Mouse (Mus musculus) liver, adult (tissue): Measurements from ENCODE around the gene Ap4b1.

ENCODE experiments used
- GATA4 ChIP-seq: IDR thresholded peaks from 2 replicates; pipeline ENCODE4 v1.6.1; 2014; ENCODE audit warnings: mild to moderate bottlenecking, low read length; ENCODE audit not compliant: insufficient replicate concordance

The Ap4b1 gene

DNA sequence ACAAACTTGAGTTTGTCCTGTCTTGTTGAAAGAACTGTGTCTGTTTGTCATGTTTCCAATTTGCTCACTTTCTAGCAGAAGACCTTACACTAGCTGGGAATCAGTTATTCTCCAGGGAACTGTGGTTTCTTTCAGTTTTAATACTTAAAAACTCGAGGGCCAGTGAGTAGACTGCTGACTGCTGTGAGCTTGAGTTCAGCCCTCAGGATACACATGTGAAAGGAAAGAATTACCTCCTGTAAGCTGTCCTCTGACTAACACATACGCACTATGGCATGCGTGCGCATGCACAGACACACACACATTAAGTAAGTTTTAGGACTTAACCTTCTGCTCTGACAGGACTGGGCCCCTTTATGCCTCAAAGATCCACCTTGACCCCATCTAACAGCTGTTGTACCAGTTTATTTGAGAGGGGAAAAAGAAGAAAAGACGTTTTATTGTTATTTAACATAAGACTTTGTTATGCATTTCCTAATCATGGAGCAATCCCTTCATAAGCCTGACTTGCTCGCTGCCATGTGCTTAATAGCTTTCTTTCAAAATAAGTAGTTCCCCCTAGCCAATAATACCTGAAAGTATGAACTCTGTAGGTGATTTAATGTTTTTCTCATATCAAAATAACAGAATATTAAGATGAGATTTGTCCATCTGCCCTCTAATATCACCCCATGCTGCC is 26.1 kb downstream of the Ap4b1 start:
- no peak for TF ChIP-seq GATA4

DNA sequence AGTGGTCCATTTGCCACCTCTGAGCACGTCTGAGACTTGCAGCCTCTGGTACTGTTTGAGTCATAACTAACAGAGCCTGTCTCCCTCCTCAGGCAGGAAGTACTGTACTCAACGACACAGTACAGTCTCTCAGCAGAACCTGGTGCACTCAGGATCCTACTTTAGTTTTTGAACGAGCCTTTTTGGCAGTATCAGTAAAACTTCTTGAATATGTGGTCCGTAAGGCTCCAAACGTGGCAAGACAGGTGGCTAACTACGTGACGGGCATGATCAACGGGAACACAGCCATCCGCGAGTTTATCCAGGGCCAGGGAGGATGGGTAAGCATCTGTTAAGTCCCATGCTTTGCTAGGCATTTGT is 26.6 kb downstream of the Ap4b1 start:
- no peak for TF ChIP-seq GATA4

DNA sequence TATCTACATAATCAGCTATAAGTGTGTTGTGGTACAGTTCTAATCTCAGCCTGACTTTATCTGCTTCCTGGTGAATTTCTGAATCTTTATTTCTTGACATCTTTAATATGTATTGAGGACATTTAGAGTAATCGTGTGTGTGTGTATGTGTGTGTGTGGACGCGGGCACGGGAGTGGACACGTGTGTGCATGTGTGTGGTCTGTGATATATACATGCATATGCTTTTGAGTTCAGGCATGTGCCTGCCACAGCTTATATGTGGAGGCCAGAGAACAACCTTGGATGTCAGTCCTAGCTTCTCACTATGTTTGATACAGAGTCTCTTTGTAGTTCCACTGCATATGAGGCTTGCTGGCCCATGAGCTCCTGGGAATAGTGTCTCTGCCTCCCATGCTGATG is 27.1 kb downstream of the Ap4b1 start:
- TF ChIP-seq GATA4 = no peak

- TF ChIP-seq GATA4 = no peak
Measured at GRCm38 (mm10) chr3:103839711-103840110, 30.4 kb downstream of the Ap4b1 start.

- no peak for TF ChIP-seq GATA4
Measured at GRCm38 (mm10) chr3:103850644-103851363, 41.5 kb downstream of the Ap4b1 start.

- TF ChIP-seq GATA4 = no peak
Measured at GRCm38 (mm10) chr3:103851481-103851880, 42.2 kb downstream of the Ap4b1 start.

DNA sequence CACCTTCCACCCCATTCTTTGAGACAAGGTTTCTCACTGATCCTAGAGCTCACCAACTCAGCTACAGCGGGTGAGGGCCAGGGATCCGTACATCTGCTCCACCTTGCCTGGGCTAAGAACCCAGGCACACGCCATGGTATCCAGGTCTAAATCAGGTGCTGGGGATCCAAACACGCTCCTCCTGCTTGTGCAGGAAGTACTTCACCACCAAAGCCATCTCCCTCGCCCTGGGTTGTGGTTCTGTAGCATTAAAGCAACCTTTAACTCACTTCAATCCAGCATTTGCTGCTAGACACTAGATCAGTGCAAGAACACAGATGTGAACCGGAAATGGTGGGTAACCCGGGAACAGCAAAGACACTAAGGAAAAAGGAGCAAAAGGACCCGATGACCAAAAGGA is 42.6 kb downstream of the Ap4b1 start:
- no peak for TF ChIP-seq GATA4

GRCm38 (mm10) chr3:103852565-103853299 is 43.4 kb downstream of the Ap4b1 start:
- no peak for TF ChIP-seq GATA4

GRCm38 (mm10) chr3:103853804-103854203 is 44.5 kb downstream of the Ap4b1 start:
- no peak for TF ChIP-seq GATA4

GRCm38 (mm10) chr3:103857036-103857805 is 47.9 kb downstream of the Ap4b1 start:
- no peak for TF ChIP-seq GATA4

GRCm38 (mm10) chr3:103857977-103858563 is 48.8 kb downstream of the Ap4b1 start:
- no peak for TF ChIP-seq GATA4

DNA sequence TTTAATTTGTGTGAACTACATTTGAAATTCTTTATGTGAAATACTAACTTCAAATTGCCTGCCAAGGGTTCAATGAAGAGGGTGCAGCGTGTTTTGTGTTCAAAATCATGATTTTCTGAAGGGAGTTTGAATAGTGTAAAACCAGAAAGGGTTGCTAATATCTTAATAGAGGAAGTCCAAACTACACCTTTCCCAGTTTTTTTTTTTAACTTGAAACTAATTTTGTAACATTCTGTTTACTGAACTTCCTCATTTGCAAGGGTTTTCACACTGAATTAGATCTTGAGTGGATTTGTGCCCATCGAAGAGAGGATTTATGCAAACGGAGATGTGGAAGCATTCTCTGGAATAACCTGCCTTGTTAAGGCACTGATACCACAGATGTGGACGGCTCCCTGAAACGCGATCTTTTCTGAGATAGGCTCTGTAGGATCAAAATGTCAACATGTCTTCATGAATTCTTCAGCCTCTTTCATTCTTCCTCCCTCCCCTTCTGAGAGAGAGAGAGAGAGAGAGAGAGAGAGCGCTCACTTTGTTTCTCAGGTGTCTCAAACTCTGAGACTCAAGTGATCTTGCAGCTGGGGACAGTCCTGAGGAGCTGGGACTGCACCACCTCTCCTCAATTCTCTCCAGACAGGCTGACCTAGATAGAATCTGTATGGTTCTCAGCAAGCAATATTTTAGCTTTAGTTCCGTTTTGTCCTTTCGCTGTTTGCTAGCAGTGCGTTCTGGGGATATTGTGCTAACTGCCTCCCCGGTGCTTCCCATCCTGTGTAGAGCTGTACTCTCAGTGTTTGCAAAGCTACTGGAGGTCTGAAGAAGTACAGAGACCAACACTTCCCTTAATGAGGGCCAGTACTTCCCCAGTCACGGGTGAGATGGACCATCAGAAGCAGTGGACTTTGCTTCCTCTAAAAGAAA is 49.8 kb downstream of the Ap4b1 start, which contains the start of gene Ptpn22:
Ptpn22 (plus strand) TSS at position 915 of the 921 bp plus-strand sequence.
- no peak for TF ChIP-seq GATA4

GRCm38 (mm10) chr3:103859851-103860391 is 50.6 kb downstream of the Ap4b1 start:
- TF ChIP-seq GATA4 = no peak
